Mouse (Mus musculus): Measurements from ENCODE around the gene Gm15319.
"Not testable (repeated sequence)": the region's sequence is repeated elsewhere in the genome, so short reads cannot be mapped to it uniquely, and the experiment has no call there.

- TF ChIP-seq CTCF (IDR thresholded peaks at IDR 0.05; ENCODE audit: borderline replicate concordance, insufficient read depth, low read length), result not testable (repeated sequence)
- TF ChIP-seq POLR2A (IDR thresholded peaks at IDR 0.05; ENCODE audit: low read depth, low read length), result peak; percentile 77
Observed at GRCm38 (mm10) chr8:20296803-20297702, 66.0 kb downstream of the Gm15319 start.

All from embryonic fibroblast, embryonic 13.5 days (primary cell).